Mouse (Mus musculus) neural tube, embryonic 10.5 days (tissue): ENCODE data around the gene Scyl1.
A peak's percentile ranks its signal among the peaks of the same experiment; 100 is the strongest.

Source experiments
- DNase-seq: peaks from one replicate; pipeline ENCODE4 v3.0.0-alpha.2; 2017; ENCODE audit warnings: low spot score; ENCODE audit errors: extremely low spot score

The Scyl1 gene

DNA sequence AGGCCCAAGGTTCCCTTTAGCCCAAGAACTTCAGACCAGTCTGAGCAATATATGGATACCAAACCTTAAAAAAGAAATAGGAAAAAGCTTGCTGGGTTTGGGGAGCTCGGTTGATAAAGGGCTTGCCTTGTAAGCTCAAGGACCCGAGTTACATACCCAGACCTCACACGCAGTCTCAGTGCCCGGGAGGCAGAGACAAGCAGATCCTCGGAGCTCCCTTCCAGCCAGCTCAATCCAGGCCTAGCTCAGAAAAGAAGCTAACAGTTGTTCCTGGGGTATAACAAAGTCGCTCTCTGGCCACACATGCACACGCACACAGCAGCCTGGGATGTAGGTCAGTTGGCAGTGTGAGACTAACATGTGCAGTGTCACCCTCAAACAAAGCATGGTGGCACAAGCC lies 16.7 kb upstream of the Scyl1 start:
- DNase-seq: no peak

DNA sequence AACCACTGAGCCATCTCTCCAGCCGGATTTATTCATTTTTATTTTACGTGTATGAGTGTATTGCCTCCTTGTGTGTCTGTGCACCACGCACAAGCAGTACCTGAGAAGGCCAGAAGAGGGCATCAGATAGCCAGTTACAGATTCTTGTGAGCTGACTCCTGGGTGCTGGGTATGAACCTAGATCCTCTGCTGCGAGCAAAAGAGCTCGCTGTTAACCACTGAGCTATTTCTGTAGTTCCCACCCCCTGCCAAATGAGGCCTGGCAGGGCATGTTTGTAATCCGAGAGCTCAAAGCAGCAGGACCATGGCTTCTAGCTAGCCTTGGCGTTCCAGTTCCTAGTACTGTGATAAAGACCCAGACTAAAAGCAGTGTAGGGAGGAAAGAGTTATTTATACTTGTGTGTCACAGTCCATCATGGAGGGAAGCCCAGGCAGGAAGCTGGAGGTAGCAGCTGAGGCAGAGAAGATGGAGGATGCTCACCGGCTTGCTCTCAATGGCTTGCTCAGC lies 16.0 kb upstream of the Scyl1 start:
- DNase-seq: peak; percentile 87

DNA sequence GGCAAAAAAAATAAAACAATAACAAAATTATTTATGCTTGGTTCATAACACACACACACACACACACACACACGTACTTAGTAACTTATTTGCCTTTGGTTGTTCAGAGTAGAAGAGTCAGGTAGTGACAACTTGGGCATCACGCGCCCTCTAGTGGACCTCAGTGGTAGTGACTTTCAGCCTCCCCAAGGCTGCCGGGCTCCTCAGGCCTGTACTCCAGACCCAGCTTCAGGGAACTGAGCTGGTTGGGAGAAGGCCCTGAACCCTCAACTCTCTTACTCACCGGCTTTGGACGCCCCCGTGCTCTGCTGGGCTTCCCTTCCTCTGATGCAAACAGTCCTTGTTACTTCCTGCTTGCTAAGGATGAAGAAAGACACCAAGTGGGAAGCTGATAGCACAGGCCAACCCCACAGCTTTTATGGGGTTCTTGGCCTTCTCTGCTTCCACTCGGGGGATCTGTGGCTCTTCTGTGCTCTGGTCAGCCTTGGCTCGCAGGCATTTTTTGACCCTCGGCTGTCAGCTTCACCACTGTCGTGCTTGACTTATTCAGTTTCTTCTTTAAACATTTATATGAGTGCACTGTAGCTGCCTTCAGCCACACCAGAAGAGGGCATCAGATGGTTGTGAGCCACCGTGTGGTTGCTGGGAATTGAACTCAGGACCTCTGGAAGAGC lies 15.4 kb upstream of the Scyl1 start:
- DNase-seq: peak; percentile 91

DNA sequence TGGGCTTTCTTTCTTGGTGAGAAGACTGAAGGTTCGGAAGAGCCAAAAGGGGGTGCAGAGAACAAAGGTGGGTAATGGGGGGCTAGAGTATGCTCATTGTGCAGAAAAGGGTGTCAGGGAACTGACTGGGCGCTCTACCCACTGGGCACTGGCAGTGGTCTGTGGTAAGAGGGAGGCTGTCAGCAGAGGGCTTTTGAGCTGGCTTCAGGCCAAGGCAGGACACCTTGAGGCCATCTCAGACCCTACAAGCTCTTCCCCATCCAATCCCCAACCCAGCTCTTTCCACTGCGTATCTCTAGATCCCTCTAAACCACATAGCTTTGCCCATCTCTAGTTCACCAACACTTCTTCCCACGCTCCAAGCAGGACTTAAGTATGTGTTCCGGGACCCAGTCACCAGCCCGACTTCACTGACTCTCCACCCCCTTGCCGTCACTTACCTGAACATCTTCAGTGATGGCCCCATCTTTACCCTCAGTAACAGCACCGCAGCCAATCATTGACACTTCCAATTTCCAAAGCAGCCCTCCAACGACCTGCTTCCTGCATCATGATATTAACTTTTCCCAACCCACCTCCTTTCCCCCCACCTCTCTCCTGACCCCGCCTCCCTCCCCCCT lies 13.8 kb upstream of the Scyl1 start:
- DNase-seq: no peak

DNA sequence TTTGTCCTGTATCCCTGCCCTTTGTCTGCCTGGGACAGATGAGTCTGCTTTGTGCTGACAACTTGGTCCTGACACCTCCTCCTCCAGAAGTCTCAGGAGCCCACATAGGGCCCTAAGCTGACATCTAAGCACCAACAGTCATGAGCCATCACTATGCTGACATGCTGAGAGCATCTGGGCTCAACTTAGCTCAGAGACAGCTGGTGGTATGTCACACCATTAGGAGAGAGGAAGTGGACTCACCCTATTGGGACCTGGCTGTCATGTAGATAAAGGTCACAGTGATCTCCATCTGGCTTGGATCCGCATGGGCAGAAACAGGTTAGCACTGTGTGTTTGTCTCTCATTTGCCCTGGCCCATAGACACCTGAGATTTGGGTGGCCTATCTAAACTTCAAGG lies 10.9 kb upstream of the Scyl1 start:
- no peak for DNase-seq

DNA sequence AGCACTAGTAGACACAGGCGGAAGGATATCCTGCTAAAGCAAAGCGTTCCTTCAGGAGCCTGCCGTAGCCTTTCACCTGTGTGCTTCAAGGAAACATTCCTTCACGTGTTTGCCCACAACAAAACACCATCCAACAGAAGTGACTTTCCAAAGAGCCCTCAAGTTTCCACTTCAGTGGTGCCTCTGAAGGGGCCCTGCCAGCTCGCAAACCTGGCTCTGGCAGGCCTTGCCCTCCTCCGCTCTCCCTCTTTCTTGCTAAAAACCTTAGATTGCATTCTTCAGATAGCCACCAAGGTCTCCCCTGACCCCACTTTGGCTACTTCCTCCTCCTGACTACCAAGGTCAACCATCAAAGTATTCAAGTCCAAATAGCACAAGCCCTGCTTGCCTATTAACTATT lies 10.3 kb upstream of the Scyl1 start:
- no peak for DNase-seq

DNA sequence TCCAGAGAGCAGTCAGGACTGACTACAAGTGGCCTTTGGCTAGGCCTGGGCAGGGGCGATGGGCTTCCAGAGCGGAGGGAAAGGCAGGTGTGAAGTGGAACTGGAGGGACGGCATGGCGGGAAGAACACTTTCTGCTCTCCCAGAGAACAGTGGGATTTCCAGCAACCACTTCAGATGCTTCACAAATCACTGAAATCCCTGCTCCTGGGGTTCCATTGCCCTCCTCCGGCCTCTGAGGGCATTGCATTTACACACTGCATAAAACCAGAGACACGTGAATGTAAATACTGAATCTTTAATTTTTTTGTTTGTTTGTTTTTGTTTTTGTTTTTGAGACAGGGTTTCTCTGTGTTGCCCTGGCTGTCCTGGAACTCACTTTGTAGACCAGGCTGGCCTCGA lies 9.0 kb upstream of the Scyl1 start:
- DNase-seq: no peak

DNA sequence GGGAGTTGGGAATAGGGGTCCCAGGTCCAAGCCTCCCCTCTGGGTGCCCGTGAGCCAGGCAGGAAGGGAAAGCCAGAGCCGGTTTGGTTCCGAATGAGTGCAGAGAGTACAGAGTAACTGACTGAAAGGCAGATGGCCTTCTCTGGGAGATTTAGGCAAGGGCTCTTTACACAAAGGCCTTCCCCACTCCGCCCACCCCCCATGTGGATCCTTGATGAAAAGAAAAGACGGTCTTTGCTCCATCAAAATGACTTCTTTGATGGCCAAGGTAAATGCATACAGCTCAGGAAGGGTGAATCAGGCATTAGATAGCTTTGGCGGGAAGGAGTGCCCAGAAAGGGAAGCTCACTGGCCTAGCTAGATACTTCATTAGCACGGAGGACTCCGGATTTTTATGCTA lies 7.1 kb upstream of the Scyl1 start:
- no peak for DNase-seq

DNA sequence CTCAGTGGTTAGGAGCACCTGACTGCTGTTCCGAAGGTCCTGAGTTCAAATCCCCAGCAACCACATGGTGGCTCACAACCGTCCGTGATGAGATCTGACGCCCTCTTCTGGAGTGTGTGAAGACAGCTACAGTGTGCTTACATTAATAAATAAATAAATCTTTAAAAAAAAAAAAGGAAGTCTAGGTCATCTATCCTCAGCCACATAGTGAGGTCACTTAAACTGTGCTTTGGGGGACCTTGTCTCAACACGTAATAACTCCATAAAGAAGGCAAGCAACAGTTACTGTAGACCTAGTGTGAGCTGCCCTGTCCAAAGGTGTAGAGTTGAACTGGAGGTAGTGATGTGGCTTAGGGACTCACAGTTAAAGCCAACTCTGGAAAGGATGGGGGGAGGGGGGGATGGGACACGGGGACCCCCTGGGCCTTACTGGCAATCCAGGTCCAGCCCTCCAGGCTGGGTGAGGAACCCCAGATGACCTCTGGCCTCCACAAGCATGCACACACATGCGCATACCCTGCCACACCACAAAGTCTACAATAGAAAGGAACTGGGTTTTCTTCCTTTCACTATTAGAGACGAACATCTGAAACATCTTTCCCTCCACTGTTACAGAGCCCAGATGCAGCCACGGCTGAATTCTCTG lies 6.3 kb upstream of the Scyl1 start:
- DNase-seq: no peak

DNA sequence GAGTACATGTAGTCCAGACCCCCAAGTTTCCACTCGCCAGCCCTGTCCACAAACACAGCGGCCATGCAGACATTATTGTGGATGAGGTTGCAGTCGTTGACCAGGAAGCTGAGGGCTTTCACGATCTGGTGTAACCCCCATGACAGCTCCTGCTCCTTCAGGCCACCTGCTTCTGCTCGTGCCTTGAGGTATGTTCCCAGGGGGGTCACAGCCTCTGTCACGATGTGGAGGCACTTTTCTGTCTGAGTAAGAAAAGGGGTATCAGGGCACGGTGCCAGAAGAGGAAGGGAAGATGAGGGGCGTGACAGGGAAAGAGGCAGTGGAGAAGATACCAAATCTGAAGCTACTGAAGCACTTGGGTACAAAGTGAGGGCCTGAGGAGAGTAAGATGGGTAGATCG lies 908 bp downstream of the Scyl1 start:
- no peak for DNase-seq

DNA sequence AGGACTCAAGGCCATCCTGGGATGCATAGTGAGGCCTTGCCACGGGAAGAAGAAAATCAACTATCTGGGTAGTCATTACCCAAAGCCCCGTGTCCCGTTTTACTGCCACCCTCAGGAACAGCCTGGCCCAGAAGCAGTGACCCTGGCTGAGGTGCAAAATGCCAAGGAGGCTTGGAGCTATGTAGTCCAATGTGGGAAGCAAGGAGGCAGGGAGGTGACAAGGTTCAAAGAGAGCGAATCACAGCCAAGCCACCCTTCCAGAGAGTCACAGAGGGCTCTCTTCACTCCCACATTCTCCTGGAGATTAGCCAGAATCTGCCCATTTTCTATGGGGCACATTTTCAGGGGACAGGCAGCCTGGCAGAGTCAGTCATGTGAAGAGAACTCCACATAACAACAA lies 3.9 kb downstream of the Scyl1 start:
- DNase-seq: no peak

DNA sequence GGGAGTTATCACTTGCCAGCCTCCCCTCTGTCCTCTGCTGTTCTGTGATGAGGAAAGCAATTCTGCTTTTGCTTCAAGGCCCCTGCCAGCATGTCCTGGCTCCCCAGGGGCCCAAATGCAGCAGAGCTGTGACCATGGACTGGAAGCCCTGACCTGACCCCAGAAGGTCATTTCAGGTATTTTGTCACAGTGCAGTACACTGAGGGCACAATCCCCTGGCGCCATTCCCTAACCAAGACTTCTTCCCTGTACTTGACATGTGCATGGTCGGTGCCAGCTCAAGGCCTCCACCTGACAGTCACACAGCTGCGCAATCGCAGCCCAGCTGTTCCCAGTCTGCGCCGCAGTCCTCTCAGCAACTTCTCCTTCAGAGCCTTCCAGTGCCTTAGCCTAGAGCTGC lies 8.1 kb downstream of the Scyl1 start:
- DNase-seq: no peak

DNA sequence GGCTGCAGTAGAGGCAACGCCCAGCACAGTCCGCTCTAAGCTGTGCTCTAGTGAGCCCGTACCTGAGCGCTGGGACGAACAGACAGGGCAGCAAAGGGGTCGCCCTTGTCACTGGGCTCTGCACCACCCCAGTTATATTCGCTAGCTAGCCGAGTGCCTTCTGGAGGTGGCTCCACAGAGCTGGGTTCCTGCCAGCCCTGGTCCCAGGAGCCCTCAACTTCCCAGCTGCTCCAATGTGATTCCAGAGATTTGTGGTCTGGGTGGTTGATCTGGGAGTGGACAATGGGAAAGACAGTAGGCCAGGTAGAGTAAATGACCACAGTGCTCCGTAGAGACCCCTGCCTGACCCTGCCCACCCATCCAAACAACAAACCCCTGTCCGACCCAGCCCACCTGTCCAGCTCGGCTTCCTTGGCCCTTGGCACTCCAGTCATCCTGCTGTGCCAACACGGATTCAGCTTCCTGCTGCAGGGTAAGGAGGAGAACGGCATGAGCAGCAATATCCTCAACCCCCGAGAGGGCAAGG lies 12.3 kb downstream of the Scyl1 start:
- no peak for DNase-seq

DNA sequence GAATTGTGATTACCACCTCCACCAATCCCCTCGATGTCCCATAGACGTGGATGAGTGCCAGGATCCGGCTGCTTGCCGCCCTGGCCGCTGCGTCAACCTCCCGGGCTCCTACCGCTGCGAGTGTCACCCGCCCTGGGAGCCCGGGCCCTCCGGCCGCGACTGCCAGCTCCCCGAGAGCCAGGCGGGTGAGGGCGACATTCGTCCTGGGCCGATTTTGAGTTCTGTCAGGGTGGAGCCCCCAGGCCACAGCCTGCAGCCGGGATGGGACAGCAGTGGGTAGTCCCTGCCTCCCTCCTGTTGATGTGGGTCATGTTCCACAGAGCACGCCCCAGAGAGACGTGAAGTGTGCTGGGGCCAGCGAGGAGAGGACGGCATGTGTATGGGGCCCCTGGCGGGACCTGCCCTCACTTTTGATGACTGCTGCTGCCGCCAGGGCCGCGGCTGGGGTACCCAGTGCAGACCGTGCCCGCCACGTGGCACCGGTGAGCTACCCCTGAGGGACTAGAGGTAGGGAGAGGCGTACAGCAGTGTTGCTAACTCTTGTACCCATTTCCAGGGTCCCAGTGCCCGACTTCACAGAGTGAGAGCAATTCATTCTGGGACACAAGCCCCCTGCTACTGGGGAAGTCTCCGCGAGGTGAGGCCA lies 14.1 kb downstream of the Scyl1 start:
- DNase-seq: peak; percentile 40

DNA sequence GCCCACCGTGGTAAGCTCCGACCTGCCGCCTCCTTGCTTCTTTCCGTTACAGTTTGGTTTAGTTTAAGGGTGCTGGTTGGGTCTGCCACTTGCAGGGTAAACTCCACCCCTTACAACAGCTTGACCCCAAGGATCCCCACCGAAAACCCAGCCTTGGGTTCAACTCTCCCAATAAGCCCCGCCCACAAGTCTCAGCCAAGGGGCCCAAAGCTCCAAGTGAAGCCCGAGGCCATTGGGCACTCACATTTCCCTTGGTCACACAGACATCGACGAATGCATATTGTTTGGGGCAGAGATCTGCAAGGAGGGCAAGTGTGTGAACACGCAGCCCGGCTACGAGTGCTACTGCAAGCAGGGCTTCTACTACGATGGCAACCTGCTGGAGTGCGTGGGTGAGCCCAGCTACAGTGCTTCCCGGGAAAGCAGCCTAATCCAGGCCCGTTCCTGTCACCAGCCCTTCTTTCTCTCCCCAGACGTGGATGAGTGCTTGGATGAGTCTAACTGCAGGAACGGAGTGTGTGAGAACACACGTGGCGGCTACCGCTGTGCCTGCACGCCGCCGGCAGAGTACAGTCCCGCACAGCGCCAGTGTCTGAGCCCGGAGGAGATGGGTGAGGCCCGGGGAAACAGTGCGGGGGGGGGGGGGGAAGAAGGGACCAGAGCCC lies 14.8 kb downstream of the Scyl1 start:
- DNase-seq: peak; percentile 41

DNA sequence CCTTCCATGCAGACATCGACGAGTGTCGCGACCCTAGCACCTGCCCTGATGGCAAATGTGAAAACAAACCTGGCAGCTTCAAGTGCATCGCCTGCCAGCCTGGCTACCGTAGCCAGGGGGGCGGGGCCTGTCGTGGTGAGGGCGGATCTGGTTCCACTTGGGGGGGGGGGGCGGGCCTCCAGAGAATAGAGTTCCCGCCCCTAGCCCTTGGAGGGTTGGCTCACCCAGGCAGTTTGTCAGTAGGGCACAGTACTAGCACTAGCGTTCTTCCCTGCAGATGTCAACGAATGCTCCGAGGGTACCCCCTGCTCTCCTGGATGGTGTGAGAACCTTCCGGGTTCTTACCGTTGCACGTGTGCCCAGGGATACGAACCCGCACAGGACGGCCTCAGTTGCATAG lies 19.5 kb downstream of the Scyl1 start:
- DNase-seq: peak; percentile 23

DNA sequence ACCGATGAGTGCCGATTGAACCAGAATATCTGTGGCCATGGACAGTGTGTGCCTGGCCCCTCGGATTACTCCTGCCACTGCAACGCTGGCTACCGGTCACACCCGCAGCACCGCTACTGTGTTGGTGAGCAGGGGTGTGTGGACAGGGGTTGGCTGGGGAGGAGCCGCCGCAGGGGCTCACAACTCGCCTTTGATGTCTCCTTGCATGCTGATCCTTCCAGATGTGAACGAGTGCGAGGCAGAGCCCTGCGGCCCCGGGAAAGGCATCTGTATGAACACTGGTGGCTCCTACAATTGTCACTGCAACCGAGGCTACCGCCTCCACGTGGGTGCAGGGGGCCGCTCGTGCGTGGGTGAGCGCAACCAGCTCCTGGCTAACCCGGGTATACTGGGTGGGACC lies 20.3 kb downstream of the Scyl1 start:
- peak; percentile 29 for DNase-seq

DNA sequence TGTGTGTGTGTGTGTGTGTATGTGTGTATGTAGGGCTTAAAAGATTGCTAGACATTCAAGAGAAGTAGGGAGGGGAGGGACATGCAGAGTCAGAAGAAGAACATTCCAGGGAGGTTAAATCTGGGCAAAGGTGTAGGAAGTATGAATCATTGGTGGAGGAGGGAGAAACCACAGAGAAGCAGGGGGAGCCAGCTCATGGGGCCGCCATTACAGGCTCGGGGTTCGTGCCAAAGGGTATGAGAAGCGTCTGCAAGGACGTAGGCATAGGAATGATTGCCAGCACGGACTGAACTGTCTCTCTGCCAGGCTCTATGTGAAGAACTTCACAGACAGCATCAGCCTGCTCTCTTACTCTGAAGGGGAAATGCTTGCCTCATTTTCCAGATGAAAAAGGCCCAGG lies 21.7 kb downstream of the Scyl1 start:
- no peak for DNase-seq

DNA sequence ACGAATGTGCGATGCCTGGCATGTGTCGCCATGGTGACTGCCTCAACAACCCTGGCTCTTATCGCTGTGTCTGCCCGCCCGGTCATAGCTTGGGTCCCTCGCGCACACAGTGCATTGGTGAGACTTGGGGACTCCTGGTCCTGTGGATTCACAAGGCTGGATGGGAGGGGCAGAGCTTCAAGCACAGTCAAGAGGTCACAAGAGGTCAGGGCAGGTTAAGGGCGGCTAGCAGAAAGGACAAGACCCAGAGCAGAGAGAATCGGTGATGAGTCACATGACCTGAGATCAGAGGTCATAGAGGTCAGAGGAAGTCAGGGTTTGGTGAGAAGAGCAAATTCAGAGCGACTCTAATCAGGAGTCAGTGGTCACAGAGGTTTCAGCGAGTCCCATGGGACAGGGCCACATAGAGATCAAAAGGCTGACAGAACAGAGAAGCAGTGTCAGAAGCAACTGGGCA lies 24.3 kb downstream of the Scyl1 start:
- no peak for DNase-seq

DNA sequence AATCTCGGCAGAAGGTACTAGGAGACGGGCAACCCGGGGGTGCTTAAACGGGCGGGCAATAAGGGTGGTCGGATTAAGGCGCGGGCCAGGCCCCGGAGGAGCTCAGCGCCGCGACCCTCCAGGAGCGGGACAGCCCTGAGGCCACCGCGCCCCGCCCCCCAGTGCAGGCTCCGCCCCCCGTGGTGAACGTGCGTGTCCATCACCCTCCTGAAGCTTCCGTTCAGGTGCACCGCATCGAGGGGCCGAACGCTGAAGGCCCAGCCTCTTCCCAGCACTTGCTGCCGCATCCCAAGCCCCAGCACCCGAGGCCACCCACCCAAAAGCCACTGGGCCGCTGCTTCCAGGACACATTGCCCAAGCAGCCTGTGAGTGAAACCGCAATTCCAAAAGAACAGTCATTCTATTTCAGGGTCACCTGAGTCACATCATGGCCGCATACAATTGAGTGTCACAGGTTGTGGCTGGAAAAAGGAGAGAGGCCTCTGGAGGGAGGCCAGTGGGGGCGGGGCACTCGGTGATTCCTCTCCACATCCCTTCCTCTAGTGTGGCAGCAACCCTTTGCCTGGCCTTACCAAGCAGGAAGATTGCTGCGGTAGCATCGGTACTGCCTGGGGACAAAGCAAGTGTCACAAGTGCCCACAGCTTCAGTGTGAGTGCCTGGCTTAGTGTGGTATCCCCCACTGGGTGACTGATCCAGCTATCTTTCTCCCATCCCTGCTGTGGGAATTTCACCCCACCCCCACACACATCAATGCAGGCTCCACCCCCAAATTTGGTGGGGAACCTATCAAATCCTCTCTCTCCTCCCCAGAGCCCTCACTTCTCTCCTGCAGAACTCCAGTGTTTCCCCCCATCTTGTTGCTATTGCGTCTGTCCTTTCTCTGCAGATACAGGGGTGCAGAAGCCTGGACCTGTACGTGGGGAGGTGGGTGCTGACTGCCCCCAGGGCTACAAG lies 25.2 kb downstream of the Scyl1 start:
- peak; percentile 40 for DNase-seq
